Mouse (Mus musculus): ENCODE measurements at regions not wholly inside any gene's neighbourhood (a gene's known extent, or its start where the extent isn't known, plus 50 kb on each side); places are given as distances from the start of the nearest gene placed in this dataset.

GRCm38 (mm10) chr4:12627158-12627871 lies 455.5 kb upstream of the Fam92a start:
- DNase-seq: no peak

- no peak for DNase-seq
Observed at GRCm38 (mm10) chr4:12620756-12621270, 449.0 kb upstream of the Fam92a start.

- DNase-seq: no peak
Observed at GRCm38 (mm10) chr4:12620059-12620755, 448.4 kb upstream of the Fam92a start.

GRCm38 (mm10) chr4:12616665-12617064 lies 444.9 kb upstream of the Fam92a start:
- DNase-seq: no peak

GRCm38 (mm10) chr4:12611511-12611910 lies 439.7 kb upstream of the Fam92a start:
- no peak for DNase-seq

GRCm38 (mm10) chr4:12601165-12601919 lies 429.5 kb upstream of the Fam92a start:
- DNase-seq: no peak

- peak; percentile 71 for DNase-seq
Observed at GRCm38 (mm10) chr4:12595801-12596515, 424.1 kb upstream of the Fam92a start.

- peak; percentile 33 for DNase-seq
Observed at GRCm38 (mm10) chr4:12592973-12593372, 421.2 kb upstream of the Fam92a start.

GRCm38 (mm10) chr4:12578102-12578501 lies 406.3 kb upstream of the Fam92a start:
- DNase-seq: no peak

- DNase-seq: peak; percentile 22
Observed at GRCm38 (mm10) chr4:12571881-12572280, 400.1 kb upstream of the Fam92a start.

DNA sequence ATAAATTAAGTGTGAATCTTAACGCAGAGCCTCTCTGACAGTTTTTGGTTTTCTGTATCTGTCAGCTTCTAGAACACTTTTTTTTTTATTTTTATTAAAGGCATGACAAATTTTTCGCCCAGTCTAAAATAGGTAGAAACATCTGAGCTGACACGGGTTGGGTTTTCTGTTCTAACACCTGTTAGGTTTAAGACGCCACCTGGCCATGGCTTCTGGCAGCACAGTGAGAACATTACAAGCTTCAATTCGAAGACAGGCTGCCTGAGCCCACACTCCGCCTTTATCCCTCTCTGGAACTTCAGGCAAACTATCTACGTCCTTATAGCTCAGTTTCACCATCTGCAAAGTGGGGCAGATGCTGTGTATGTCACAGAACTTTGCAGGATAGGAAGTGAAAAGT lies 398.9 kb upstream of the Fam92a start:
- DNase-seq: no peak

DNA sequence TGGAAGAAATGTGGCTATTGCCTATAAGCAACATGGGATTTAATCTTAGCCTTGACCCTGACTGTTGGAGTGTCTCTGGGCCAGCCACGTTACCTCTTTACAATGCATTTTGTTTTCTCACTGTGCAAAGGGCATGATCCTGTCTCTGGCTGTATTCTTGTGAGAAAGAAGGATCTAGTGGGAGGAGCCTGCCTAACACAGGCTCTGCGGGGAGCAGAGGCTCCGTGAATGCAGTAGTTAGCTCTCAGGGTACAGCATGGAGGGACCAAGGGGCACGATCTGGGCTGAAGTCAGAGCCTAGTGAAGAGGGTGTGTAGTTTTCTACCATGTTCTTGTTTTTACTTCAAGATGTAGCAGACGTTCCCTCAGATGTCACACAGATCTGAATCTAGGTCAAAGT lies 395.8 kb upstream of the Fam92a start:
- DNase-seq: peak; percentile 44

- DNase-seq: no peak
Observed at GRCm38 (mm10) chr4:12563016-12563415, 391.2 kb upstream of the Fam92a start.

GRCm38 (mm10) chr4:12560546-12560945 lies 388.7 kb upstream of the Fam92a start:
- no peak for DNase-seq

DNA sequence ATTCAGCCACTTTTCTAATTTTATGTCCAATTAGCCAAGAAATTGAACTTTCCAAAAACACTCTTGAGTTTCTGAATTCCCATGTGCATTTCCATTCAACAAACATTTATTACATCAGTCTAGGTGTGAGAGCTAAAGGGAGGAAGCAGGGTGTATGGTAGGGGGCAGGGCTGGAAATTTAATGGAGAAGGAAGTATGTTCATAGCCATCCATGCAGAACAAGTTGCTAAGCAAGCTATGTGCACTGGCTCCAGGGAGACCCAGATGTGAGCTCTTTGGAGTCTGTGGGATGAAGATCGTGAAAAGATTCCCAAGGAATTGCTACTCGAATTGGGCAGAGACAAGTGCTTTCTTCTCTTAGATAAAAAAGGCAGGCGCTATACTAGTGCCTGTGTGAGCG lies 388.2 kb upstream of the Fam92a start:
- no peak for DNase-seq

DNA sequence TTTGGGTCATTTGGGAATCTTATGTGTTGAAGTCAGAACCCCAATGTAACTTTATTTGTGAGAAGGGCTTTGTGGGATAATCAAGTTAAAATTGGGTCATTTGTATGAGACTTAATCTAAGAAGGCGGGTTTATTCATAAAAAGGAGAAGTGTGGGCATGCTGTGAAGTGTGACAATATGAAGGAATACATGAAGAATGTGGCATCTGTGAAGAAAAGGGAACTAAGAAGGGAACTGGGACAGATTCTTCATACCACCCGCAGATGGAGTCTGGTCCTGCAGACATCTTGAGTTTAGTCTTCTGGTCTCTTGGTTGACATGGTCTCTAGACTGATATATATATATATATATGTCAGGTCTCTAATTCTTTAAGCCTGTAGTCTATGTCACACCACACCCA lies 385.3 kb upstream of the Fam92a start:
- DNase-seq: no peak

DNA sequence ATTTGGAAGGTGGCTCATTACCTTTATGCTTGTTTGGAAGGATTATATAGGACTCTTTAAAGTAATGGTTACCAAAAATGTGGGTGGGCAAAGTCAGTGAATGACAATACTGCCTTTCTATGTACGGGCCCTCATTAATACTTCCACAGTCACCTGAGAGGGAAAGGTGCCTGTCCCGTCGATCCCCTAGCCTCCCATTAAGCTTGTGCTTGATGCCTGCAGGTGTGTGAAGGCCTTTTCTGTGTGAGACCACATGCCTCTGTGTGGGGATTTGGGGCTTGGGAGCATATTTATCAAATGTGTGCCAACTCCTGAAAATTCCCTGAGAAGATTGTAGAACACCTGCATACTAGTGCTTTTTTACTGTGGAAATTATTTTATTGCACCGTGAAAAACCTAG lies 377.4 kb upstream of the Fam92a start:
- DNase-seq: no peak

GRCm38 (mm10) chr4:12543906-12544305 lies 372.1 kb upstream of the Fam92a start:
- no peak for DNase-seq

DNA sequence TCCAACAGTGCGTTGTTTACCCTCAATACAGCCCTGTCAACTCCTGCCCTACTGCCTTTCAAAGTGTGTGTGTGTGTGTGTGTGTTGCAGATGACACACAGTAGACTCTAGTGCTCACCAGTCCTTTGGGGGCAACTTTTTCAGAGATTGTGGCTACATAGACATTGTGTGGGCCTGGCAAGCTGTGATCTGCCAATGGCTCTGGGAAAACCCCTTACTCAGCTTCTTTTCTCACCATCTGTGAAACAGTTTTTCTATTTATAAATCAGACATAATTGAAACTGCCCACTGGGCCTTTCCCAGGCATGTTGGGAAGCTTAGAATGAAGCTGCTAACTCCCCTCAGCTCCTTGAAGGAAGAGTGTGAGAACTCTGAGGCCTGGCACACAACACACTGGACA lies 369.7 kb upstream of the Fam92a start:
- no peak for DNase-seq

- peak; percentile 48 for DNase-seq
Observed at GRCm38 (mm10) chr4:12539184-12539791, 367.5 kb upstream of the Fam92a start.

DNA sequence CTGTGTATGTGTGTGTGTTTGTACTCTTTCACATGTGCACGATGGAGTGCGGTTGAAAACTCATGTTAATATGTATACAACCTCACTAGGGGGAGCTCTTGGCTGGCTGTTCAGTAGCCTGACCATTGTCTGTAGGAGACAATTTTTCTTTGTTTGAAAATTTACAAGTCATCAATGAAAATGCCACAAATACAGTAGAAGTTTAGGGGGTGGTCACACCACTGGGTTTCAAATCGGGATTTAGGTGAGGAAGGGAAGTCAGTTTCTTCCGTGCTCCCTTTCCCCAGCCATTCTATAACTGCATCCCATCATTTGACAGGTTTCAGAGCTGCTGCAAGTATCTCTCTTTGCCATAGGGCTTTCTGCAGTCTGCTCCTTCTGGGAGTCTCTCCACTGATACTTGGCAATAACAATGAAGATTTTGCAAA lies 366.9 kb upstream of the Fam92a start:
- peak; percentile 88 for DNase-seq

DNA sequence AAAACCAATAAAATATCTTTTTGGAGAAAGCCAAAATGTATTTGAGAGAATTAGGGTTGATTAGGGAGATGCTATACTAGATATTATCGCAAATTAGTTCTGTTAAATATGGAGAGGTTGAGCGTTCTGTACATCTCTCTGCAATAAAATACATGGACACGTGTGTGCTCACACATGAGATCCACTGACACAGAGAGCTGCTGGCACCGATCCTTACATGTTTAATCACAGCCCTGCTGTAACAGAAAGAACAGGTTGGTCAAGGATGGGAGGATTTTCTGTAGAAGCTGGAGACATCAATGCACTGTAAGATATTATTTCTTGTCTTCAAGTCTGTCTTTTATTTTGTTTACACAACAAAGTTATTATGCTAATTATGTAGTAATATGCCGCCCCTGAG lies 366.2 kb upstream of the Fam92a start:
- no peak for DNase-seq

Measured in embryo, embryonic 11 days (tissue).